Mouse (Mus musculus) heart, postnatal 4 days (tissue): Measurements from ENCODE around the gene Msh3. TPM values are rescaled to one million over a fixed set of nuclear protein-coding genes. Genes with fewer than 3 reads are reported as not detected.

Experiments
- DNase-seq: peaks from one replicate; pipeline ENCODE4 v3.0.0; 2021
- total RNA-seq, 2 experiments: library from RNA; stranded (reverse); gene quantifications; 2 replicates each; pipeline ENCODE4 v1.2.3; 2021

Gene Msh3
- total RNA-seq, 2 experiments from 2014 or later = 14.2 to 14.5 TPM

DNA sequence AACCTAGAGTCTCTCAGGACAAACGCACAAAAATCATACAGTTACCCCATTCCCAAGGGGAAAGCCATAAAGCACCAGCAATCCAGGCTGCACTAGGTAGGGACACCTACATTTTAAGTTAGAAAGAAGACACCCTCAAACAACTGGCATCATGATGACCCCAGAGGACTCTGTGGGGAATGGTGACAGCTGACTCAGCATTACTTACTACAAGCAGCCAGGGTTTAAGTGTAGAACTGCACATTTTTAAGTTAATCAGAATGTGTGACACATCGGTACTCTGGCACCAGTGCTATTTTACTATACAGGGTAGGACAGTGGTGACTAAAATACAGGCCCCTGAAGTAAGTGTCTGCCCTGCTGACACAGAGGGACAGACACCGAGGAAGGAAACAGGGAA, 24.2 kb downstream of the Msh3 start:
- DNase-seq = no peak

DNA sequence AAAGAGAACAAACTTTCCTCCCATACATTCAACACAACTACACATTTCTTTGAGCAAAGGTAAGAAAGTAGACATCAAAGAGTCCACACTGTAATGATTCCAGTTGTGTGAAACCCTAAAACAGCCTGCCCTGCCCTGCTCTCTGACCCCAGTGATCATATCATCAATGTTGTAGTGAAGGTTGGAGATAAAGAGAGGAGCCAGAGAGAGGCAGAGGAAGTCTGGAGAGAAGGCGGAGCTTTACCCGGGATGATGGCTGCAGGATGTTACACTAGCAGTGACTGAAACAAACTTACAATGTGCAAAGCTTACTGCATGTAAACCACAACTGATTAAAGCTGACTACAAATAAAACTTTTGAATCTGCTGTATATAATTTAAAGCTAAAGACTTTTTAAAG, 26.8 kb downstream of the Msh3 start:
- no peak for DNase-seq

DNA sequence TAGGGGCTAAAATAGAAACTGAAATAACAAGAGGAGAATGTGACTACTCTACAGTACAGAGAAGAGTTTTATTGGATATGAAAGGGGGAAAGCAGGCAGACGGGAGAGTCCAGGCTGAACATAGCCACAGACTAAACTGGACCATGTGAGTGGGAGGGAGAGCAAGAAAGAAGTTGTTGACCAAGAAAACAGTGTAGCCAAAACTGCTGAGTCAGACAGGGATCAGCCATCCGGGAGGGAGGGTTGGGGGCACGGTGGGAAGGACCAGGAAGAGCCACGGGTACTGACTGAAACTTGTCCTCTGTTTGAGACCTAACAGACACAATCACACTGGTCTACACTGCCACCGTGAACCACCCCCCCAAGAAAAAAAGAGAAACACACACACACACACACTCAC, 28.8 kb downstream of the Msh3 start:
- DNase-seq = no peak

DNA sequence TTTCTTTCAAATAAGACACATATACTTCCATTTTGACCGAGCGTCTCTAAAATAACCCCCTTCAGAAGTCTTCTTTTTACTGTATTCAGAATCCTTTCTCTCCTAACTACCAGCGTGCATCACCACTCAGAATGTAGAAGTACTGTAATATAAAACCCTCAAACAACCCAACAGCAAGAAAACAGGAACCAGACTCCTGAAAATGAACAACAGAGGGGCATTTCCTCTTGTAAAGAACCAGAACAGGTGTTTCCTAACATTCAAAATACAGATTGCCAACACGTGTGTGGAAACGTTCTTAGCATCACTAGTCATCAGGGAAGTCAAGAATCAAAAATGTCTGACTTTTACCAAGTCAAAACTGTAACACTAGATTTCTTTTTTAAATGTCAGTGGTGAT, 34.0 kb downstream of the Msh3 start:
- DNase-seq = no peak

DNA sequence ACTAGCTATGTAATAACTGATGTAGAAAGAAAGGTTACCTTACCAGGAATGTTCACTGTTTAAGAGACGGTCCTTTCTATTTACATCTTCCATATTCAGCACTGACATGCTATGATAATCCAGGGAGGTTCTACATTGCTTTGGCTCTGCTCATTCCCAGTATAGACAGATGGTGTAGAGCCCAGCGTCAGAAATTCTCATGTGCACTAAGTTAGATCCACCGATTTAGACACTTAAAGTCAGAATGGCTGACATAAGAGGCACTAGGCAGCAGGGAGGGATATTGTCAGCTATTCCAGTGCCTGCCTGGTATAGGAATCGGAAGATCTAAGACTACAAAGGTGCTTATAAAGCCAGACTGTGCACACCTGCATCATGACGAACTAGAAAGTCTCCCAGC, 40.2 kb downstream of the Msh3 start:
- no peak for DNase-seq

DNA sequence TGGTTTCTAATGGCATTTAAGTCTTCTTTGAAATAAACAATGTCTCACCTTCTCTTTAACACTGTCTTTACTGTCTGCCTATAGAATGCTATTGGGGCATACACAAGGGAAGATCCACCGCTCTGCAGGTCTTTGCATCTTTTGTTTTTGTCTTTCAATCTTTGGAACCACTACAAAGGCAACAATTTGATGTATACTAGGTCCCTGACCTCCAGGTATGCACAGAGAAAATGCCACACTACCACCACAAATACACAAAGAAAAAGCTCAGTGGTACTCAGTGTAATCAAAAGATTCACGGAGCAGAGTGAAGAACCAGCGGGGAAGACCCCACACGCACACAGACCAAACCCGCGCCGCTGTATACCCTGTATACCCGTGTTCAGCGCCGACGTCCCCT, 49.1 kb downstream of the Msh3 start, which contains the start of gene Gm20379:
Gm20379 (plus strand) TSS at position 301 of the 400 bp plus-strand sequence.
- DNase-seq = no peak

DNA sequence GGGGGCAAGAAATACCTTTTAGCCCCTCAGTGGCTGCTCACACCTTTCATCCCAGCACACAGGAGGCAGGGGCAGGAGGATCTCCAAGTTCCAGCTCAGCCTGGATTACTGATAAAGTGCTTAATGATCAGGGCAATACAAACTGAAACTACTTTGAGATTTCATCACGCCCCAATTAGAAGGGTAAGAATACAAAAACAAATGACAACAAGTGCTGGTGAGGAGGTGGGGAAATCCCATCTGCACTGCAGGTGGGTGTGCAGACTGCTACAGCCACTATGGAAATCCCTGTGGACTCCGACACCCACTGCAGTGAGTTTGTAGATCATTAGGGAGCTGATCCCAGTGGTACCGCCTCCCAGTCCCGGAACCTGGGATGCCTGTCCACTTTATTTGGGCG, 50.5 kb downstream of the Msh3 start:
- no peak for DNase-seq

DNA sequence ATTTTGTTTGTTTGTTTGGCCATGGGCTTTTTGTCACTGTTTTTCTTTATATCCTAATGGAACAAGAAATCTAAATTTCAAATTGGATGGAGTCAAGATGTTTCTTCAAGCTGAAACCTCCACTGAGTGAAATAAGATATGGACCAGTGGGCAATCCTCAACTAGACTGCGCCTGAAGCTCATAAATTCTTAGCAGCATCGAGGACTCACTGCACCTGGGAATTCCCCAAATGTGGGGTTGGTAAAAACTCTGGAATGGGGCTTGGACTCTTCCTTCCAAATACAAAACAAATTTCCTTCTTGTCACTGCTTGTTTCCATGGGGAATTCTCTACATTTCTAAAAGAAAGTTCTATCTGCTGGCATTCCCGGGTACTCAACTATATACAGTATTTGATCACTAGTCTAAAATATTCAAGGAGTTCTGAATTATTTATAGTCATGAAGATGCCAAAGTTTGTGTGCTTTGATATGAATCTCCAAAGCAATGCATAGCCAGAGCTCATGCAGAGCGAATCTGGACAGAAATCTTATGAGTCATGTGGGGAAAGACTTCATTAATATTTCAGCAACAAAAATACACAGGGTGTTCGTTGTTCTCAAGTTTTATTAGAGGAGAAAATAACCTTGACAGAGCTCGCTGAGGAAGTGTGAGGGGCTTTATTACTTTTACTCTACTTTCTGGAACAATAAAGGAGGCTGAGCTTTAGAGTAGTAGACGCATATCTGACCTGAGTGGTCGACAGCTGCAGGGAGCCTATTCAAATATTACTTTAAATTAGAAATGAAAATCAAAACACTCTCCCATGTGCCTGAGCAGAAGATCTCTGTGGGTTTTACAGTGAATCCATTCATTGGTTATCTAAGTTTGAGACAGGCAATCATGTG, 51.5 kb downstream of the Msh3 start:
- no peak for DNase-seq

DNA sequence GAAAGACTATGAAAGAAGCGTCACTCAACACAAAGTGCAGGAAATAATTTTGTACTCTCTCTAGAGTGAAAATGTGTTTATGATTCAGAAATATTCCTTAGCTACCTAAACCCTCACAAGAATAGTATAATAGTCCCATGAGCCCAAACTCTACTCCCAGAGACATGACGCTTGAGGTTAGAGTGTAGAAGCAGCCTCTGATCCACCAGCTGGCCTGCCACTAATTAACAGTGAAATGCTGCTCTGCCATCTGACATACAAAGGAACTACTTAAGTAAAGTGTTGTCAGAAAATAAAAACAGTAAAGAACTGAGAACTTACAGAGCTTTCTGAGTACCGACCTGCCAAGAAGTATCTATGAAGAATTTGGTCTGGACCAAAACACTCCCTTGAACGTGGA, 52.3 kb downstream of the Msh3 start:
- no peak for DNase-seq

DNA sequence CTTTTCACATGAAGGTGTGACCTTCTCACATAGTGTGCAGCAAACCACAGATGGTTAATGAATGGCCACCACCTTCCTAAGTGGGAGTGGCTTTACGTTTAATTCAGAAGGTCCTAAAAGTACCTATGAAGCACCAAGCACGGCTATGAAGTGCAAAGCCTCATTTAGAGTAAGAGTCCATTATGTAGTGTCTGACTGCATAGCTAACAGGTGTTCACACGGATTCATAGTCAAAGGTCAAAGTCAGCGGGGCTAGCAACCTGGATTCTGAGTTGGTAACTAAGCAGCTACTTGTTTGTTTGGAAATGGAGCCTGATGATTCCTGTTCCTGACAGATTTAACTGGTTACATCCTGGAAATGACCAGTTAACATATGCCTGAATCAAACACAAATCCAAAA, 53.0 kb downstream of the Msh3 start:
- DNase-seq = no peak

DNA sequence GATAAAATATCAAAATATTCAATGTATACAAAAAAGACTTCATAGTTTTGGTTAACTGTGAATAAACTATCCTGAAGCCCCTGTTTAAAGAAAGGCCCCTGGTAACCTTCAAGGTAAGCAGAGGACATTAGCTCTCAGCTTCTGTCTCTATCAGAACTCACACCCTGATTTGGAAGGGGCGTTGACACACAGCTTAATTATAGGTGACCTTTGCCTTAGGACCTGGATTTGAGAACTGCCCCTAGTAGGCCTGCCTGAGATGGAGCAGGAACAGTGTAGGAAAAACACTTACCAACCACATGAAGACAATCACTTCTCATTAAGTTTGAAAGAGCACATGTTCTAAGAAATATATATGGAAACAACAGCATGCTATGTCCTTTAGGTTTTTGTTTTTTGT, 55.3 kb downstream of the Msh3 start:
- DNase-seq = no peak

DNA sequence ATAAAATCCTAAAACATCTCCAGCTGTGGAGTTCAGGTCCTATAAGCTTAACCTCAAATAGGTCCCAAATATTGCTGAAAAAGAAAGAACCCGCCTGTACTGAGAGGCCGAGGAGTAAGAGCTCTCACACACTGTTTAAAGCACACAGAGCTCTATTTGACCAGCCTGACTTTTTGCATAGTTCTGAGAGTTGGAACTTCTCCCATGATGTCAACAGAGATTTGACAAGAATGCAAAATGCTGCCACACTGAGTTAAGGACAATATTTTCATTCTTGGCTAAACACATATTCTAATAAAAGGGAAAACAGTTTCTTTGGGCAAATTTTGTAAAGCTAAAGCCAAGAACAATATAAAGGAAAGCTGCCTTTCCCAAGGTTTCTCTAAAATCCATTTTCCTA, 57.8 kb downstream of the Msh3 start:
- DNase-seq = no peak

DNA sequence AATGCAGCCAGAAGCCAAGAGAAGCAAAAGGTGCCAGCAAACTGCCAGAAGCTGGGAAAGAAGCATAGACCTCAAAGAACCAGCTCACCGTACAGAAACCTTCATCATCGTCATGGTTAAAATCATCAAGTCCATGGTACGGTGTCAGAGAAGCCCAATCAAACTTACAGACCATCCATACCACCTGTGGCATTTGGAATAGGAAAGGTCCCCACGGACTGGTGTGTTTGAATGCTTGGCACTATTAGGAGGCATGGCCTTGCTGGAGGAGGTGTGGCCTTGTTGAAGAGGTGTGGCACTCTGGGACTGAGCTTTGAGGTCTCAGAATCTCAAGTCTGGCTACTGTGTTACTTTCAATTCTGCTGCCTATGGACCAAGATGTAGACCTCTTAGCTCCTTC, 58.3 kb downstream of the Msh3 start:
- no peak for DNase-seq

DNA sequence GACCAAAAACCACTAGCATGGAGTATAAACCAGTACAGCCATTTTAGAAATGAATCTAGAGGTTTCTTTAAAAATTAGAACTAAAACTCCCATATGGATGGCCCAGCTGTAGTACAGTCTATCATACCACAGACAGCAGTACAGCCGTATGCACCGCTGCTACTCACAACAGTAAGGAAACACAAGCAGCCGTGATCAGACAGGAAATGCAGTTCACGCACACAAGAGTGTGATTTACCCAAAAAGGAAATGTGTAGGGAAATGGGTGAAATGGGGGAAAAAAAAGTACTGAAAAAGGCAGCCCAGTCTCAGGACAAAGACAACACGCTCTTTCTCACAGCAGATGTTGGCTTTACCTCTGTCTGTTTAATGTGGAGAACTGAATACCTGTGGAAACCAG, 60.9 kb downstream of the Msh3 start:
- no peak for DNase-seq

DNA sequence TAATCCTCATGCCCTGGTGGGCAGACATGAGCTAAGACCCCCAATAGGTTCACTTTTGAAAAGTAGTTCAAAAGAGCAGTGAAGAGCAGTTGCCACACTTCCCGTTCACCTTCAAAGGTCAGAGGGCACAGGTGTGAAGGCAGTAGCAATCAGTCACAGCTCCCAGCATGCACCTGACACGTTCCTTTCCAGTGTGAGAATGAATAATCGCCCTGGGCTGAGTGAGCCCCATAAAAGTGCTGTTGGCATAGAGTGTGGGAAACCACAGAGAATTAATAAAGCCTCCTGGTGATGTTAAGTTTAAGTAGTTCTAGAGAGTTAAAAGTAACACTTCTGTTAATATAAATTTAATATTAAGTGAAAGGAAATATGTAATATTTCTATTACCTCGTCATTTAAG, 63.2 kb downstream of the Msh3 start:
- DNase-seq = no peak

DNA sequence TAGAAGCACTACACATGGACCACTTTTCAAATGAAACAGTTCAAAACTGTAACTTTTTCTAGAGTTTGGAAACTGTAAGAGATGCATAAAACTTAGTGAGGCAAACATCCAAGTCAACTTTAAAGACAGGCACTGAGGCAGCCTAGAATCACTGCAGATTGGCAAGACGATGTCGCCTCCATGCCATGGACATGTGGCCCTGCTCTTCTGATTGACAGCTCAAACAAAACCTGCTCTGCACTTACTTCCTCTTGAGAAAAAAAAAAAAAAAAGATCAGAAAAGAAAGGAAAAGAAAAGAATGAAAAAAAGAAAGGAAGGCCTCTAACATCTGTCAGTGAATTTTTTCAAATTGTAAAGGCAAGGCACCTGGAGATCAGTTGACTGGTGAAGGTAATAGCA, 77.8 kb downstream of the Msh3 start:
- DNase-seq = no peak

DNA sequence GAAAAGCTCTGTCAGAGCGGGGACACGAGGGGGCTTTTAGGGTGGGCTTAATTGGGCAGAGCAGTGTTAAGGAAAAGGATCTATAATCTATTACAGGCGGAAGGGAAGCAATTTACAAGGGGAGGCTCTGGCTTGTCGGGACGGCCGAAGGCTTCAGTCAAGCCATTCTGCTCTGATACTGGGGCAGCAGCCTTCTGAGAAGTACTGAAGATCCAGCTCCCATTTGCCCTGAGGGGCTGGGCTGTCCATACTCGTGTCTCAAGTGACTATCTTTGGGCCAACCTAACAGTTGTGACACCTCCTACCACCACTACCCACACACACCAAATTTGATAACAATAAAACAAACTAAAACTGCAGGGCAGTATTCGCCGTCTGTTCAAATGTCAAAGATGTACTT, 79.5 kb downstream of the Msh3 start:
- no peak for DNase-seq

DNA sequence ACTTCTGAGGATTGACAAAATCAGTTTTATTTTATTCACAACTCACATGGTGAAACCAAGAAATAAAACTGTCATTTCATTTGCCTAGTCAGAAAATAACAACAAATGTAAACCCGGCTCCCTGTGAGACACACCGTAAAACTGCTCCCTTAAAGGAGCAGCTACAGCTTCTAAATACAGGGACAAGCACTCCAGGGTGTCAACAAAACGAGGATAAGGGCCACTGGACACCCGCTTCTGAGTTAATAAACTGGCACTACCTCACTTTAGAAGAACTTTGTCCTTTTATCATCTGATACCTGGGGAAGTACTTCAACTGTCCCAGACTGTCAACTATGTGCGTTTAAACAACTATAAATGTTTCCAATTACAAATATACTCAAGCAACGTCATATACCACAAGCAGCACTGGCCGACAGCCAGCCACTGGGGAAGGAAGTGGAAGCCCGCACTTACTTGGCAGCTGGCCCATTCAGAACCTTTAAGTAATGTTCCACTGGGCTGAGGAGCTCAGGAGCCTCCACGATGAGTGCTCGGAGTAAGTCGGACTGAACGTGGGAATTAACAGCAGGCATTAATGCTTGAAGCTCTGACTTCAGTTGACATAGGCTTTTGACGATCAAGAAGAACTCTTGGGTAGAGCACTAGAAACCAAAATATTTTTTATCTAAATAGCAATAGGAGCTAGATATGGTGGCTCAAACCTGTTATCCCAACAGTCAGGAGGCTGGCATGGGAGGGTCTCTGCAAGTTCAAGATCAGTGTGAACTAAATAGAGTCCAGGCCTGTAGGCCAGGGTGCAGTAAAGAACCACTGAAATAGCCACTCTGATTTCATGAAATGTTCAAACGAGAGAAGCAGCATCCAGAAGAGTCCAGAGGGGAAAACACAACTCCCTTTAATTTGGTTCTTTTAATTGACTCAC, 80.3 kb downstream of the Msh3 start:
- peak; percentile 83 for DNase-seq

DNA sequence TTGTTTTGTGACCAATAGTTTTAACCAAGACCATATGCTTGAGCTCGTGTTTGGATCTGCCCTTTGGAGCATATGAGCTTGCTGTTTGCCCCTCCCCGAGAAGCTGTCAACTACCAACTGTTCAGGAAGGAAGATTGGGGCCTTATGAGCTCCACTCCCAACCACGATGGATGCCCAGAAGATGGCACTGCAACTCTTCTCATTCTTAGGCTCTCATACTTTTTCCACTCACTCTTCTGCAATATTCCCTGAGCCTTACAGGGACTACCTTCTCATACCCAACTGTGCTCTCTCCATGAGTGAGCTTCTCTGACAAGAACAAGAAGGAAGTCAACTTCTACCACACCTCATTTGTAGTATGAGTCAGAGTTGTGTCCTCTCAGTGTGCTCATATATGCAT, 87.7 kb downstream of the Msh3 start:
- DNase-seq = no peak

DNA sequence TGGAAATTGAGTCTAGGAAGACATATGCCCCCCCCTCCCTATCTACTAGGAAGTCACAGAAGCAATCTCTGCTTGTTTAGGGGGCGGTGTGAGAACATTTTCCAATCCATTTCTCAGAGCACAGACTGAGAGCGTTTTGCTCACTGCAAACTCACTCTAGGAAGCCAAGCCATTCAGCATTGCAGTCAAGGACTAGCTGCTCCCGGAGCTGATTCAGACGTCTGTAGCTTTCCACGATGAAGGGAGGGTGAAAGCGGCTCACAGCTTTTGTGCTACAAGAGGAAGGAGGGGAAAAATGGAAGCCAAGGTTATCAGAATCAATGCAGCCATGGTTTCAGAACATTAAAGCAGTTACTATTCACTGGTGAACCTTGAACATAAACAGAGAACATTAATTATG, 91.2 kb downstream of the Msh3 start:
- no peak for DNase-seq

DNA sequence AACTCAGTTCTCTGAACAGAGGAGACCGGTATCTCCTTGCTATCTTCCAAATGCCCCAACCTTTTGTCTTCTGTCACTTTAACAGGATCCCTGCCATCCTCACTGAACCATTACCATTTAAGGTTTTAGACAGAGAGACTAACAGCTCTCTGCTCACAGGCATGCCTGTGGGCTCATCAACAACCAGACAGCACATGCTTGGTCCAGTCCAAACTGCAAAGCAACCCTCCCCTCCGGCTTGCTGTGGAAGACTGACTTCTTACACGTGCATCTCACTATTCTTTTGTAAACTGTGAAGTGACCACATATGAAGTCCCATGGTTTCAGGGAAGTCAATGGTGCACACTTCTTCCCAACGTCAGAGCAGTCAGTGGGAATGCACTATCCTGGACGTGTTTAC, 93.5 kb downstream of the Msh3 start:
- DNase-seq = no peak

DNA sequence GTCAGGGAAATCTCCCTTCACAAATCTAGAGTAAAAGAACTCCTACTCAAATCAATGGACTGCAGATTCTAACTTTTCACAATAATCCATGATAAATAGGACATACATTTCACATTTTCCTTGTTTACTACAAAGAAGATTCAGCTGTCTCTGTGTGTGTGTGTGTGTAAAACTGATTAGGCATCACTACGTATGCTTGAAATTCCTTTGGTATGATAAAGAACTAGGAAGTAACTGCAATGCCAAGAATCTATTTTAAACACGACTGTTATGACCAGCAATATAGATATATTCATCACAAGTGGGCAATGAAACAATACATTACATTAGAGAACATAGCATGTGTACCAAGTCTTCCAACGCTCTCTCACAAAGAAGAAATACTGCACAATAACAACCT, 99.3 kb downstream of the Msh3 start:
- no peak for DNase-seq

DNA sequence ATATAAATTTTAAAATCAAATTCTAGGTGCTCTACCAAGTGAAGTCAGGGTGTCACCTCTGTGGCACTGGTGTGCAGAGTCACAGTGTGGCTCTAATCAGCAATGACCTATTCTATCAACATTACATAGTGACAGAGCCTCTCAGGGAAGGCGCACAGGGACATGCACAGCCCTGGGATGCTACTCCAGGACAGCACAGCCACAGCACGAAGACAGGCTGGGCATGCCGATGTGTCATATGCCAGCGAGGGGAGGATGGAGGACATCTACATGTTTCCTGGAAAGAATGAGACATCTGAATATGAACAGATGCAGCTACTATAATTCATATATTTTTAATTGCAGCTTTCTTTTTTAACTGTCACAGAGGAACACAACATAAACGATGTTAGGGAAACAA, 101.0 kb downstream of the Msh3 start:
- DNase-seq = no peak

DNA sequence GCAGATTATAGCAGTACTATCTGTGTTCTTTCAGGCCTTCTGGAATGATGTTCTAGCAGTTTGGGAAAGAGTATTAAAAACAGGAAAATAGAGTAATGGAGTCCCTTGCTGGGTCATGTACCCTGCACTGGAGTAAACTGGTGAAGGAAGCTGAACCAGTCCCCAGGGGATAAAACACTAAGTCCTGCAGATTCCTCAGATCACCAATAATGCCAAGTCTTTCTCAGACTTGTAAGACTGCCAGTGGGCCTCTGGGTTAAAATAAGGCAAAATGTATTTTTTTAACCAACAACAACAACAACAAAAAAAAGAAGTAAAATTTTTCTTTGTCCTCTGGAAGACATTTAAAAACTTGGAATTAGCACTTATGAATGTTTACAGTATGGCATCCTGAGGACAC, 102.5 kb downstream of the Msh3 start:
- no peak for DNase-seq
